Mouse (Mus musculus) heart, postnatal 10 days (tissue): ENCODE results near the gene Wt1. TPM values are rescaled to one million over a fixed set of nuclear protein-coding genes. Genes with fewer than 3 reads are reported as not detected.

Experiments
- DNase-seq, 2 experiments: peaks; one replicate each; pipeline ENCODE4 v3.0.0; 2021
- intact Hi-C: fragments of 180-260 bp; cut with DNase I; formaldehyde crosslinking; loops from one replicate; pipeline ENCODE4 v1.15.1; 2025
- total RNA-seq, 2 experiments: library from RNA; stranded (reverse); gene quantifications; 2 replicates each; pipeline ENCODE4 v1.2.3; 2021

The Wt1 gene
- total RNA-seq, 2 experiments from 2014 or later: 12.6 to 13.3 TPM

DNA sequence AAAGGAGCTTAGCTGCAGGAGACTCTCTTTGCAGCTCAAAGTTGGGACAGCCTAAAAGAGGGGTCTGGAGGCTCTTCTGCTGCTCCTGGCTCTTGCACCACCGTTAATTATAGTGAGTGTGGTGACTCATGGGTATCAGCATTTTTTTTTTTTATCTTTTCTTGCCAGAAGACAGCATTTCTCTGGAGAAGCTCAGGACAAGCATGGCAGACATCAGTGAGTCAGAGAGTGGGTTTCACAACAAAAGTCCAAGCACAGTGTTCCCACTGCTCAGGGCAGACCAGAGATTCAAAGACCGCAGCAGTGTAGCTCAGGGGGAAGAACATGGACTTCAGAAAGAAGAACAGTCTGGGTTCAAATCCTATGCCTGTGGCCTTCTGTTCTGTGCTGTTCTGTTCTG, 47.9 kb downstream of the Wt1 start:
- intact Hi-C loops: no loop called here
- DNase-seq: no peak

DNA sequence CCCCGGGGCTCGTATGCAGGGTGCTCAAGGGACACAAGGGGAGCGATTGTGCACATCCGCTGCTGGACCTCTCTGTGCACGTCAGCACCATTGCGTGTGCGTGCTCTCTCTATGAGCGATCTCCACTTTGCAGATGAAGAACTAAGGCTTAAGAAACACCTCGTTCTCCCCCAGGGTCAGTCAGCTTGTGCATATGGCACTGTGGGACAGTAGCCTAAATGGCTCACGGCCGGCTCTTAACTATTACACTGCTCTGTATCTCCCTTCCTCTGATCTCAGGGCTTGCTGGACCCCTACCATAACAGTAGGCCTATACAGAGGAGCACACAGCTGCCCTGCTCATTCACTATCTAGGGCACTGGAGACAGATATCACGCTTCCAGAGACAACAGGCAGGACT, 52.5 kb downstream of the Wt1 start:
- DNase-seq: no peak
- intact Hi-C loops: no loop called here

DNA sequence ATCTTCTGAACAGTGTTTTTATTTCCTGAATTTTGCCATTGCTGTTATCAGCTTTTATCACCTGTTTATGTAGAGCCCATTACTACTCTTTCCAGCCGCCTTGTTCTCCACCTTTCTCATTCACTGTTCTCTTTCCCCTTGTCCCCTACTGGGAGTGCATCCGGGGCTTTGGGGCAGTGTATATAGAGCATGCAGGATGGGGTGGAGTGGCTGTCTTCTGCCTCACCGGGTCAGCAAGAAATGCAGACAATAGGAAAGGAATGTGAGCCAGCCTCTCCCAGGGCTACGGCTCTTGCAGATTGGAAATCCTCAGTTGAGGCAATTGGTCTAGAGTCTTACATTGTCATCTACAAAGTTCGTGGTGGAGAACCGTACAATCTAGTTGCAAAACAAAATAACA, 56.2 kb downstream of the Wt1 start:
- no peak for DNase-seq
- intact Hi-C loops: no loop called here

GRCm38 (mm10) chr2:105185140-105185539, 58.8 kb downstream of the Wt1 start:
- no peak for DNase-seq
- intact Hi-C loops: loop anchor here (5.0 kb wide), 1 partner anchor 53 kb away; no protein-coding TSS in a partner anchor

DNA sequence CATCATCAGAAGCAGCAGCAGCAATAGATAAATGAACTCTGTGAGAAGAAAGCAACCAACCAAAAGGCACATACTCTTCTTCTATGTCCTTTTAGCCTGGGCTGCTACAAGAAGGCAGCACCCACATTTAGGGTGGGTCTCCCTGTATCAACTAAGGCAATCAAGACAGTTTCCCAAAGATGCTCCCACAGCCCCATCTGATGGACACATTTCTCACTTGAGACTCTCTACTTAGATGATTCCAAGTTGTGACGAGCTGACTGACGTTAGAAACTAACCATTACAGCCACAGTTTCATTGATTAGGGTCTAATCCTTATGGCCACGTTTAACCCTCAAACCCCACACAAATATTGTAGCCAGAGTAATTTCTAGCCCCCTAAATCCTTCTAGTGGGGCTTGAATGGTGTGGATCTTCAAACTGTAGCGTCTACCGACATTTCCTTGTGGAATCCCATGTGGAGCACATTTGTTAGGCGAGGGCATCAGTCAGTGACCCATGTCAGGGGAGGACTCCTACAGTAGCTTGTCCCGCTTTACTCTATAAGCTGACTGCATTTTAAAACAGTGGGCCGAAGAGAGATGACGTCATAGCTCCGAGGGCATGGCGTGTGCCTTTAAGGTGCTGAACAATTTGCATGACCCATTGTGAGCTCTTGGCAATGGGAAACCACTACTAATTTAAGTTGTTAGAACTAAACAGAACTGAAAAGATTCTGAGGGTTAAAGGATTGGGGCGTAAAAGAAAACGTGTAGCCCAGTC, 59.6 kb downstream of the Wt1 start:
- intact Hi-C loops: loop anchor here (2.0 to 5.0 kb wide), 2 partner anchors 54 to 113 kb away; no protein-coding TSS in a partner anchor
- no peak for DNase-seq

DNA sequence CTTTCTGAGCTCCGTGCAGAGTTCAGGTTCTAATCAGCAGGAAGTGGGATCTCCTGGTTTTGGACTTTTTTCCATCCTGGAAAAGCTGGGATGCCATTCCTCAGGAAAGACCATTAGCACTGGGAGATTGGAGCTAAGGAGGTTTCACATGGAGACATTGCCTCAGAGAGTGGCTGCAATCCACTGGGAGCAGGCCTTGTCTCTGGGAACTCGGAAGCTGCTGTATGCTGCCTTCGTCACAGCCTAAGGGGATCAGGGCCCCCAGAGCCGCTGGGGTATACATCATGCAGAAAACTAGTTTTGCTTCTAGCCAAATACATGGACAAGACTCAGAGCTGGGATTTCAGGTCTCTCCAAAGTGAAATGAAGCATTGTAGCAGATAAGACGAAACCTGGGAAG, 60.3 kb downstream of the Wt1 start:
- intact Hi-C loops: loop anchor here (2.0 to 5.0 kb wide), 2 partner anchors 54 to 114 kb away; no protein-coding TSS in a partner anchor
- DNase-seq: no peak

DNA sequence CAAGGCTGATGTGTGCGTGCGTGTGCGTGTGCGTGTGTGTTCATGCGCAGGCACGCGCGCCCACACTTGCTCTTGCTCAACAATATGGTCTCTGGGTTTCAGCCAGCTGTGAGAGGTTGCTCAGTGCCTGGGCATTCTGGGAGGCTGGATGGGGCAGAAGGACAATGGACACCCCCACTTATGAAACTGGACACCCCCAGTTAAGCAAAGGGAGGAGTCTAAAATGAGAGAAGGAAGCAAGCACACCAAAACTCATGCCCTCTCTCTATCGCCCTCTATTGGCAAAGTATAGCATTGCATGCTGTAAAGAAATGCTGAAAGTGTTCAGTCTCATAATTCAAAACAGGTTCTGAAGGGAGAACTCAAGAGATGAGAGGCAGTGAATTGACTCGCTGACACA, 61.9 kb downstream of the Wt1 start:
- peak in 1 of 2 experiments; percentile 43 for DNase-seq
- intact Hi-C loops: loop anchor here (2.0 to 5.0 kb wide), 3 partner anchors 41 to 299 kb away; no protein-coding TSS in a partner anchor

DNA sequence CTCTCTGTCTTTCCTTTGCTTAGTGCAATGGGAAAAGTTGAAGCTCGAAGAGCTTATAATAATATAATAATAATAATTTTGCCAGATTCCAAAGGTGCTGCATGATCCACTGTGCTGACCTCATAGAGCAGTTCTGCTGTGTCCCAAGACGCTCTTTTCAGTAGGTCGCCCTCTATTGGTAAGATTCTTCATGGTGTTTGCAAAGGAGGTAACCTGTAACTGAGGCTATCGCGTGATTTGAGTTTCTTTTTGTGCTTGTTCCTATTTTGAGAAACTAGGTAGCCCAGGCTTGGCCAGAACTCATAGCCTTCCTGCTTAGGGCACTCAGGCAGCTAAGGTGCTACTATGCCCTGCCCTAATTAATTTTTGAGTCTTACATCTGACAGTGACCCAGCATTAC, 63.0 kb downstream of the Wt1 start:
- intact Hi-C loops: loop anchor here (2.0 to 5.0 kb wide), 3 partner anchors 39 to 301 kb away; no protein-coding TSS in a partner anchor
- DNase-seq: peak; percentile 24 to 46

- intact Hi-C loops: no loop called here
Observed at GRCm38 (mm10) chr2:105200152-105200551, 73.8 kb downstream of the Wt1 start.

DNA sequence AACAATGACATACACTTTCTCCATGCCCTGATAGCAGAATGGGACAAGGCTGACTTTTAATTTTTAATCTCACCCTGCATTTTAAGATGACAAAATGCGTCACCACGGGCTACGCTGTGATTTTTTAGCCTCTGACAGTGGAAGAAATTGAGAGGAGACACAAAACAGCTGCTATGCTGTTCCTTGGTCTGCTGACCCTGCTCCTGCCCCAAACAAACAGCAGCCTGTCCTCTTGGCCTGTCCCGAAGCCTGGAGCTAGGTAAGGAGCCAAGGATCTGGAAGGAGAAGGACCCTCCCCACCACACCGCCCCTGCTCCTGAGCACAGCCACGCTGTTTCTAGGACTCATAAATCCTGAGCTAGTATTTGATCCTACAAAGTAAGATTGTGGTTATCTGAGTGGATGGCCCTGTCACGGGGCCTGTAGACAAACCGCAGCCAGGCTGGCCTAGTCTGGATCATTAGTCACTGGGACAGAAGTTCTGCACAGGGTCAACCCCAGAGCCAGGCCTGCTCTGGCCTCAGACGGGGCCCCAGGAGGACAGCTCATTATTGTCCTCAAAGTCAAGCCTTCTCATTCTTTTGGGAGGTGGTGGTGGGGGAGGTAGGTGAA, 80.3 kb downstream of the Wt1 start:
- DNase-seq: peak; percentile 11 to 18

More at GRCm38 (mm10) chr2:105200152-105200551, 73.8 kb downstream of the Wt1 start:
- DNase-seq: no peak

DNA sequence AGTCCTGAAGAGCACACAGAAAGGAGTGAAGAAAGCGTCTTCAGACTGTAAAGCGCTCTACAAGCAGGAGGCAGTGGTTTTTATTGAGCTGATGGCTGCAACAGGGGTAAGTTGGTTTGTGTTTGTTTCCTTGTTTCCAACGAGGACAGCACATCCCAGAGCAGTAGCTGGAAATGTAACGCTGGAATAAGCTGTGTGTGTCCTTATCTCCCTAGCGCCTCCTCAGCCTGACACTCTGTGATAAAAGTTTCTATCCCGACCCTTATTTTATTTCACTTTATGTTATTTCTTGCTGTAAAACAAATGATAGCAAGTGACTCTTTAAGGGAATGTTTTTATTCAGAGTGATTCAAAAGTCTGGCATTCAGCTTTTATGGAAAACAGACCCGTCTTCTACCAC, 86.5 kb downstream of the Wt1 start:
- no peak for DNase-seq
- intact Hi-C loops: no loop called here

More for the DNA sequence above, 80.3 kb downstream of the Wt1 start:
- intact Hi-C loops: no loop called here

GRCm38 (mm10) chr2:105215914-105216313, 89.6 kb downstream of the Wt1 start:
- no peak for DNase-seq
- intact Hi-C loops: no loop called here

- DNase-seq: no peak
- intact Hi-C loops: no loop called here
Observed at GRCm38 (mm10) chr2:105219229-105219628, 92.9 kb downstream of the Wt1 start.

DNA sequence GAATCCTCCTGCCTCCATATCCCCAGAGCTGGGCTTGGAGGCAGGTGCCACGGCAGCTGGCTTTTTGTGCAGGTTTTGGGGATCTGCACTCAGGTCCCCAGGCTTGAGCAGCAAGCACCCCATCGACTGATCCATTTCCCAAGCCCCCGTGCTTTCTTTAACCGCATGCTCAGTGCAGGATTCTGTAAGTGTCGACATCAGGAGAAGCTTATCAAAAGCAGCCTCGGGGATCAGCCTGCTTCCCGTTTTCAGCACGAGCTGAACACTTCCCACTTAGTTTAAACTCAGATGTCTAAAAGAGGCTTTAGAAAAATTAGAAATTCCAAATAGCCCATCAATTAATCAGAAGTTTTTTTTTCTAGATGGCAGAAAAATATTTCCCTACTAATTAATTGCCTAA, 93.3 kb downstream of the Wt1 start:
- DNase-seq: no peak
- intact Hi-C loops: no loop called here

GRCm38 (mm10) chr2:105220738-105221303, 94.5 kb downstream of the Wt1 start:
- intact Hi-C loops: no loop called here
- no peak for DNase-seq

Other genes starting within 250 kb of the Wt1 start
- 100 to 1,000 TPM; 136 to 142 TPM for gene Eif3m, start 109.4 kb upstream of the Wt1 start, total RNA-seq
- not detected for gene Gm11060, start 34.5 kb upstream of the Wt1 start, total RNA-seq
- 1 to 10 TPM in 1 of 2 experiments, under 1 TPM in 1; 0.98 to 1.1 TPM for gene Them7, start 97.8 kb downstream of the Wt1 start, total RNA-seq